Mouse (Mus musculus): Measurements from ENCODE around the gene Anln. TPM values are rescaled to one million over a fixed set of nuclear protein-coding genes. Genes with fewer than 3 reads are reported as not detected.
A peak's percentile ranks its signal among the peaks of the same experiment; 100 is the strongest.

Anln gene
- total and polyA plus RNA-seq, 2 experiments from 2014 or later, result 2.7 to 6.8 TPM

GRCm38 (mm10) chr9:22360916-22361315 lies 28.1 kb downstream of the Anln start:
- DNase-seq (ENCODE audit: low spot score), result no peak
- H3K4me3 ChIP-seq (ENCODE audit: low read length), result no peak overlapping the region
- no peak for TF ChIP-seq CTCF (IDR thresholded peaks at IDR 0.05; ENCODE audit: low read depth)
- no peak overlapping the region for H3K27ac ChIP-seq
- H3K4me2 ChIP-seq (ENCODE audit: low read depth, low read length), result no peak overlapping the region
- no peak overlapping the region for H3K9ac ChIP-seq (replicated peaks; ENCODE audit: low read length)
- WGBS, result 94% methylated on average over 6 of the region's 6 CpGs
- no peaks in the 10 kb centered on the region for H3K4me1 ChIP-seq (ENCODE audit: insufficient read depth, low read length)
- no peak for ATAC-seq
- H3K27me3 ChIP-seq (ENCODE audit: insufficient read depth, low read length), result no peaks in the 10 kb centered on the region
- no peaks in the 10 kb centered on the region for H3K36me3 ChIP-seq (ENCODE audit: insufficient read depth, low read length)
- no peaks in the 10 kb centered on the region for H3K9me3 ChIP-seq (ENCODE audit: low read length)

- no peak for ATAC-seq
- H3K4me3 ChIP-seq (ENCODE audit: low read length), result no peak overlapping the region
- H3K4me1 ChIP-seq (ENCODE audit: insufficient read depth, low read length), result no peaks in the 10 kb centered on the region
- H3K9ac ChIP-seq (replicated peaks; ENCODE audit: low read length), result no peak overlapping the region
- H3K9me3 ChIP-seq (ENCODE audit: low read length), result no peaks in the 10 kb centered on the region
- no peak for TF ChIP-seq CTCF (IDR thresholded peaks at IDR 0.05; ENCODE audit: low read depth)
- no peak overlapping the region for H3K27ac ChIP-seq
- no peaks in the 10 kb centered on the region for H3K27me3 ChIP-seq (ENCODE audit: insufficient read depth, low read length)
- no peaks in the 10 kb centered on the region for H3K36me3 ChIP-seq (ENCODE audit: insufficient read depth, low read length)
- DNase-seq (ENCODE audit: low spot score), result no peak
- WGBS, result 78% methylated on average over 3 of the region's 3 CpGs
- H3K4me2 ChIP-seq (ENCODE audit: low read depth, low read length), result no peak overlapping the region
These were observed 33.1 kb downstream of the Anln start for GRCm38 (mm10) chr9:22355919-22356318.

- DNase-seq (ENCODE audit: low spot score) (no peak), ATAC-seq (no peak)
- Histone ChIP-seq H3K9me3 (ENCODE audit: low read length) (no peaks in the 10 kb centered on the region), H3K4me1 (ENCODE audit: insufficient read depth, low read length) (no peaks in the 10 kb centered on the region), H3K9ac (replicated peaks; ENCODE audit: low read length) (no peak overlapping the region), H3K4me2 (ENCODE audit: low read depth, low read length) (no peak overlapping the region), H3K27me3 (ENCODE audit: insufficient read depth, low read length) (no peaks in the 10 kb centered on the region), H3K4me3 (ENCODE audit: low read length) (no peak overlapping the region), H3K36me3 (ENCODE audit: insufficient read depth, low read length) (no peaks in the 10 kb centered on the region), H3K27ac (no peak overlapping the region)
- no peak for TF ChIP-seq CTCF (IDR thresholded peaks at IDR 0.05; ENCODE audit: low read depth)
- 83% methylated on average over 5 of the region's 5 CpGs for WGBS
These were observed 35.1 kb downstream of the Anln start for GRCm38 (mm10) chr9:22353901-22354300.

- DNase-seq (ENCODE audit: low spot score) (no peak), ATAC-seq (no peak)
- Histone ChIP-seq H3K9ac (replicated peaks; ENCODE audit: low read length) (no peak overlapping the region), H3K4me3 (ENCODE audit: low read length) (no peak overlapping the region), H3K27me3 (ENCODE audit: insufficient read depth, low read length) (no peaks in the 10 kb centered on the region), H3K4me2 (ENCODE audit: low read depth, low read length) (no peak overlapping the region), H3K4me1 (ENCODE audit: insufficient read depth, low read length) (no peaks in the 10 kb centered on the region), H3K27ac (no peak overlapping the region), H3K36me3 (ENCODE audit: insufficient read depth, low read length) (no peaks in the 10 kb centered on the region), H3K9me3 (ENCODE audit: low read length) (no peaks in the 10 kb centered on the region)
- TF ChIP-seq CTCF (IDR thresholded peaks at IDR 0.05; ENCODE audit: low read depth), result 0 out of 2 replicates have a peak, but pooled peaks have one; percentile 12
- 95% methylated on average over 5 of the region's 5 CpGs for WGBS
These were observed 35.5 kb downstream of the Anln start for GRCm38 (mm10) chr9:22353465-22353864.

GRCm38 (mm10) chr9:22340331-22340730 lies 48.7 kb downstream of the Anln start:
- Histone ChIP-seq H3K36me3 (ENCODE audit: insufficient read depth, low read length) (no peaks in the 10 kb centered on the region), H3K9me3 (ENCODE audit: low read length) (no peaks in the 10 kb centered on the region), H3K9ac (replicated peaks; ENCODE audit: low read length) (no peak overlapping the region), H3K4me1 (ENCODE audit: insufficient read depth, low read length) (no peaks in the 10 kb centered on the region), H3K4me3 (ENCODE audit: low read length) (no peak overlapping the region), H3K4me2 (ENCODE audit: low read depth, low read length) (no peak overlapping the region), H3K27ac (no peak overlapping the region), H3K27me3 (ENCODE audit: insufficient read depth, low read length) (no peaks in the 10 kb centered on the region)
- ATAC-seq, result no peak
- TF ChIP-seq CTCF (IDR thresholded peaks at IDR 0.05; ENCODE audit: low read depth), result no peak
- DNase-seq (ENCODE audit: low spot score), result no peak
- 100% methylated on average over 1 of the region's 1 CpGs for WGBS

- no peak overlapping the region for H3K4me2 ChIP-seq (ENCODE audit: low read depth, low read length)
- H3K36me3 ChIP-seq (ENCODE audit: insufficient read depth, low read length), result 0 out of 2 replicates have a peak, but pooled peaks cover 3% of the 10 kb centered on the region
- no peaks in the 10 kb centered on the region for H3K9me3 ChIP-seq (ENCODE audit: low read length)
- no peaks in the 10 kb centered on the region for H3K4me1 ChIP-seq (ENCODE audit: insufficient read depth, low read length)
- ATAC-seq (no peak), DNase-seq (ENCODE audit: low spot score) (no peak)
- TF ChIP-seq CTCF (IDR thresholded peaks at IDR 0.05; ENCODE audit: low read depth), result no peak
- H3K27ac ChIP-seq, result no peak overlapping the region
- 100% methylated on average over 2 of the region's 2 CpGs for WGBS
- no peak overlapping the region for H3K9ac ChIP-seq (replicated peaks; ENCODE audit: low read length)
- H3K4me3 ChIP-seq (ENCODE audit: low read length), result no peak overlapping the region
- no peaks in the 10 kb centered on the region for H3K27me3 ChIP-seq (ENCODE audit: insufficient read depth, low read length)
These were observed 51.8 kb downstream of the Anln start for GRCm38 (mm10) chr9:22337217-22337616.

- H3K4me1 ChIP-seq (ENCODE audit: insufficient read depth, low read length), result 0 out of 2 replicates have a peak, but pooled peaks cover 3% of the 10 kb centered on the region
- H3K9ac ChIP-seq (replicated peaks; ENCODE audit: low read length), result peak overlapping the region; percentile 45; the same call in 1 of the 2 replicates
- WGBS, result 1% methylated on average over 32 of the region's 32 CpGs
- peak overlapping the region; percentile 73 for H3K4me2 ChIP-seq (ENCODE audit: low read depth, low read length)
- no peaks in the 10 kb centered on the region for H3K27me3 ChIP-seq (ENCODE audit: insufficient read depth, low read length)
- H3K36me3 ChIP-seq (ENCODE audit: insufficient read depth, low read length), result no peaks in the 10 kb centered on the region
- peak; percentile 95 for ATAC-seq
- DNase-seq (ENCODE audit: low spot score), result peak; percentile 91
- H3K4me3 ChIP-seq (ENCODE audit: low read length), result peak overlapping the region; percentile 41
- H3K27ac ChIP-seq, result peak overlapping the region; percentile 59
- peak; percentile 95 for TF ChIP-seq CTCF (IDR thresholded peaks at IDR 0.05; ENCODE audit: low read depth)
- no peaks in the 10 kb centered on the region for H3K9me3 ChIP-seq (ENCODE audit: low read length)
These were observed 61.3 kb downstream of the Anln start for GRCm38 (mm10) chr9:22327475-22328387.
